Mouse (Mus musculus) adrenal gland, adult 18-20 months (tissue): ENCODE measurements around the gene Spast. TPM values are rescaled to one million over a fixed set of nuclear protein-coding genes. Genes with fewer than 3 reads are reported as not detected.

Experiments
- DNase-seq, 2 experiments: peaks; one replicate each; pipeline ENCODE4 v3.0.0; 2021 to 2022; ENCODE audit warnings: low spot score in 2 of 2
- total RNA-seq, 2 experiments: library from RNA; stranded (reverse); gene quantifications; 1 replicate in 1 of 2; 2 replicates in 1 of 2; pipeline ENCODE4 v1.2.3; 2021

Spast gene
- total RNA-seq, 2 experiments from 2014 or later: 28.6 to 30.5 TPM

DNA sequence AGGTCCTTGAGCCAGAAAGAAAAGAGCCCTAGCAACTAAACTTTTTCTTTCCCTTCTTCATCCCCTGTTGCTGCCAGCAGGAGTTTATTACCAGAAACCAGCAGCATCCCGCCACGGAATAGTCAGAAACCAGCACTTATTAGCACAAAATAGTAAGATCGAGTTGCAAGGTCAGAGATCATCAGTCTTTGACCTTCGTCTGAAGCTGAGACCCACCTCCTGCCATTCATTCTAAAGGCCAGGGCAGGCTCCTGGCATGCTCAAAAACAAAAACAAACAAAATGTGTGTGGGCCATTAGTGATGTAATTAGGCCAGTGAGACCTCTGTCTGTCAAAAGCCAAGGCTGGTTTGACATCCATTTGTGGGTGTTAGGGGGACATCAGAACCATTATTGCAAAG is 79.4 kb downstream of the Spast start:
- no peak for DNase-seq

DNA sequence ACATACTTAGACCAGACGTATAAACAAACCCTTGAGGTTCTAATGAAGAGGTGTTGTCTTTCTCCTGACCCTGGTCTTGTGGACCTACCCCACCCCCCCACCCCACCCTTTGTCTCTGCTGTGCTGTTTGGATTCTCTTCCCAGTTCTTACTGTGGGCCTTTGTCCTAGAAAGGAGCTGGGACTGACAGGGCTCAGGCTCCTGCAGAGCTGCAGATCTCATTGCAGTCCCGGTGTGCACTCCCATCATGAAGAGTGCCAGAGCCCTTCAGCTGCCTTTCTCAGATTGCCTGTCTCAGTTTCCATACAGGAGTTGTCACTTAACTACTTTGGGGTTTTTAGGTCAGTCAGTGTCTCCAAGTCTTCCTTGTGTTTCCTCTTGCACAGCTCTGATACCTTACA is 81.9 kb downstream of the Spast start:
- no peak for DNase-seq

DNA sequence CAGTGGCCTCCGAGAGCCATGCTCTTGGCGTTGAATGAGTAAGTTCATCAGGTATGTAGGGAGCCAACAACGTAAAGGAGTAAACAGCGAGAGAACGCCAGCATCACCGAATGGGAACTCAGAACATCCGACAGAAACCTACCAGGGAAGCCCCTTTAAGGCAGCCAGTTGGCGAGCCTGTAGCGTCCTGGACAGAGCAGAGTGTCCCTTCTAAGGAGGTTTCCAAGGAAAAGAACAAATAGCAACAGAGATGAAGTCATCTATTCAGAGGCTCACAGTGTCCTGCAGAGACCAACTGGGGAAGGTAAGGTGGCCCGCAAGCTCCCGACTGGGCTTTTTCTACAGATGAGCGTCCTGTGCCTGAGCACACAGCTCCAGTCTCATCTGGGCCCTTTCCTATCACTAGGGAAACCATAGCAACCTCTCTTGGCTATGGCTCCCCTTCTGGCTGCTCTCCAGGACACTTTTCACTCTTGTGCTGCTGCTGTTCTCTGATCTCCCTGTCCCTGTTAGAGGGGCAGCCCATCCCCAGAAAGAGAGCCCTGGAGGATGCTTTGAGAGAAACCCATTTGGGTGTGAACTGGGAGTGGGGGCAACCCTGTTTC is 85.7 kb downstream of the Spast start:
- no peak for DNase-seq

DNA sequence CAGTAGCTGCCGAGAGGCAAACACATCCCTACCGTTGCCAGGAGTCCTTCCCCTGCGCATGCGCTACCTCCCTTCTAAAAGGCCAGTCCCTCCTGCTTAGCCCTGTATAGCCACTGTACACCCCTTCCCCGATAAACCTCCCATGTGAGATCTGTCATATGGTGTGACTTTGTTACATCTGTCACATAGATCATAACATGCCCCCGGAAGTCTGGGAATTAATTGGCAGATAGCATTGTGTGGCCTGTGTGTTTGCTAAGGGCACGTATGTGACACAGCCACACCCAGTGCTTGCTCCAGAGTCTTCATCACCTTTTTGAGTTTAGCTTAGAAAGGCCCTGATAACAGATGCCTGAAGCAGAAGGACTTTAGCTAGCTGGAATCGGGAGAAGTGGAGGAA is 91.3 kb downstream of the Spast start:
- no peak for DNase-seq

DNA sequence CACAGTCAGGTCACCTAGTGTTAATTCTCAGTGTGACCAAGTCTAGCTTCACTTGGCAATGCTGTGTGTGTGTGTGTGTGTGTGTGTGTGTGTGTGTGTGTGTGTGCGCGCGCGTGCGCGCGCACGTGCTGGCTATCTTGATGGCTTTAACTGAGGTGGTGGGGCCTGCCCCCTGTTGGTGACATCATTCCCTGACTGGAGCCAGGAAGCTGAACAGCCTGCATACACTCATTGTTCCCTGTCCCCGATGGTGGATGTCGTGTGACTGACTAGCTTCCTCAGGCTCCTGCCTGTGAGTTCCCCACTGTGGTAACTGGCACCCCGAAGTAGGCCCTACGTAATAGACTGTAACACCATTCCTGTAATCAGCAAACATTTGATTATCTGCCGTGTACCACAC is 92.7 kb downstream of the Spast start:
- DNase-seq: no peak

DNA sequence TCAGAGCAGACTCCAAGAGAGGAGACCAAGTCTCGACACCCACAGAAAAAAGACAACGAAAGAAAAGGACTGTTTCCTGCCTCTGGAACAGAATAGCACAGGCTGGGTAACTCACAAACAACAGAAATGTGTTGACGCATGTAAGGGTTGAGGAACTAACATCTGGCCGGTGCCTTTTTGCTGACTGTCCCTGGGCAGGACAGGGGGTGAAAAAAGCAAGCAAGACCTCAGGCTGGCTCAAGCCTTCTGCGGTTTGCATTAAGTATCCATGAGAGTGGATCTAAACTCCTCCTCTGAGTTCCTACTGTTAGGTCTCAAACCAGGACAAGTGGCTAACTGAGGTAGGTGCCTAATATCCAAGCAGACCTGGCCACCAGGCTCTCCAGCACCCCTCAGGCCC is 93.8 kb downstream of the Spast start:
- no peak for DNase-seq

DNA sequence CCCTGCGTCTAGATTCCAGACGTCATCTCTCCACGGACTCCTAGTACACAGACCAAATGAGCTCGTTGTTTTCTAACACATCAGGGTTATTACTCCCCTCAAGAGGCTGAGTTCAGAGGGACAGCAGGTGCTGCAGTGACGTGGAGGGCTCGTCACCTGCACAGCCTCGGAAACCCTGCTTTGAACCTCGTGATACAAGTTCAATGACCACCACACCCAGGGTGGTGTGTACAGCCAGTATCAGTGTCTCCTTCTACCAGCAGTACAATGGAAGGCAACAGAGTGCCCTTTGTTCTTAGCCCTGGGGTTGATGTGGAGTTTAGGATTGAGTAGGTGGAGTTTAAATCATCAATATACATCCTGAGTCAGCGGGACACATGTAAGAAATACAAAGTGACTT is 99.0 kb downstream of the Spast start:
- no peak for DNase-seq

DNA sequence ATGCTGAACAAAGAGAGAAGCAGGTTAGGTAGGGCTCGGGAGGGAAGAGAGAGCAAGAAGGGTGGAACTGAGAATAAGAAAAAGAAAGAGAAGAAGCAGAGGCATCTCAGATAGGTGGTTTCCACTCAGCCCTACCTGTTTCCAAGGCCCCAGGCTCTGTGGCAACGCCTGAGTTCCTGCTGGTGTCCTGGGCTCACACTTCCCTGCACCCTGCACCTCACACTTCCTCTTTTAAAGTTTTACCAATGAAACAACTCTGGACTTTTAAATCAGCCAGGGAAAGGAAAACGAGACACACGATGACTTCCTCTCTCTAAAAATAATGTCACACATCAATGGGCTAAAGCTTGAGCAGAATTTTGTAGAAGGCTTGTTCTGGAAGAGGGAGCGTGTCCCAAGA is 101.7 kb downstream of the Spast start:
- no peak for DNase-seq

Other genes with a start within 250 kb of the Spast start
- 100 to 1,000 TPM in 1 of 2 experiments, 10 to 100 TPM in 1; 76.5 to 101 TPM for gene Memo1, start 43.5 kb upstream of the Spast start, total RNA-seq
- gene Dpy30, start 15.0 kb upstream of the Spast start, total RNA-seq: 10 to 100 TPM; 70.1 to 77.2 TPM
- 10 to 100 TPM; 24.4 to 24.9 TPM for gene Slc30a6, start 56.6 kb downstream of the Spast start, total RNA-seq
- under 1 TPM; 0.36 to 0.58 TPM for gene Nlrc4, start 120.2 kb downstream of the Spast start, total RNA-seq
- 100 to 1,000 TPM; 105 to 120 TPM for gene Yipf4, start 150.5 kb downstream of the Spast start, total RNA-seq
- 10 to 100 TPM; 93.5 to 99.0 TPM for gene Birc6, start 189.3 kb downstream of the Spast start, total RNA-seq